In the genomic region with DNA sequence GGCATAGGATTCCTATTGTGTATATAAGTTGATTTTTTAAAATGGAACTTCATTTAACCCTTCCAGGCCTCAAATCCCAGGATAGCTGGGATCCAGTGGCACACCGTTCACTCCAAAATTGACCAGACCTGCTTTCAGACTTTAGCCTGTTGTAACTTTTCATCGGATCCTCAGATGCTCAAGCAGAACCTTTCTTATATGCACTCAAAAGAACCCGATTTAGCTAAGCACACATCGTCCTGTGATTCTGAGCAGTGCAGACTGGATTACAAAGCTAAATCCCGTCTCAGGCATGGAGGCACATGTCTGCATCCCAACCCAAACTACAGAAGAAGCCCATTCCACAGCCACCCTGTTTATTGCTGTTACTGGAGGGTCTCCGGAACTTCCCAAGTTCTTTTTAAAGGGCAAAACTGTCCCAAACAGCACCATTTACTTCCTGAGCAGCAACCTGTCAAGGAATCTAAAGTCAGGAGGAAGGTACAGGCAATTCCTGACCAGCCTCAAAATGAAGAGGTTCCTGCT, we compare ENCODE assay signal across 9 mouse cellular contexts. TPM values are rescaled to one million over a fixed set of nuclear protein-coding genes. Genes with fewer than 3 reads are reported as not detected.
DNase-seq lines count a peak whose midpoint lies in the region; ATAC-seq lines count a peak whose summit lies in the region.
"Had no signal": no experiment of that assay in that cellular context is flagged by ENCODE, and none has a peak within 500 bp of the region (broad histone marks: within the 10 kb centered on the region; RNA-seq: fewer than 3 reads in every experiment).

No protein-coding gene starts in this region.

- no peak for DNase-seq in kidney, adult 9 months
- DNase-seq in NIH3T3 (ENCODE audit: low read depth), result peak; percentile 28
- no peak for DNase-seq in hindbrain, embryonic 10.5 days (ENCODE audit: low spot score)
- DNase-seq in midbrain, embryonic 11.5 days (ENCODE audit: low spot score, missing footprints), result peak; percentile 89
- no peak for DNase-seq in gastrocnemius, postnatal 10 days
- no peak for DNase-seq in urinary bladder, postnatal 25 days (ENCODE audit: low spot score)
- DNase-seq in layer of hippocampus, postnatal 14 days (ENCODE audit: low spot score in 2 of 2), result no peak
- DNase-seq: thymus, postnatal 4 days had no signal

- peak overlapping the region; percentile 100 for H3K9ac ChIP-seq in kidney, embryonic 14.5 days (ENCODE audit: low read depth, low read length)
- H3K9ac ChIP-seq in midbrain, embryonic 11.5 days (ENCODE audit: low read length), result peak overlapping the region; percentile 100

- peak overlapping the region; percentile 94 for H3K4me2 ChIP-seq in kidney, embryonic 14.5 days (replicated peaks; ENCODE audit: low read depth, low read length)
- H3K4me2 ChIP-seq in midbrain, embryonic 11.5 days, result peak overlapping the region; percentile 64

- no peaks in the 10 kb centered on the region for H3K27me3 ChIP-seq in kidney, embryonic 14.5 days (ENCODE audit: control insufficient read depth, insufficient read depth, low read length)
- H3K27me3 ChIP-seq in hindbrain, embryonic 10.5 days (ENCODE audit: insufficient read depth, poor library complexity, severe bottlenecking), result no peaks in the 10 kb centered on the region
- no peaks in the 10 kb centered on the region for H3K27me3 ChIP-seq in midbrain, embryonic 11.5 days (ENCODE audit: control insufficient read depth, insufficient read depth, low read length)

- WGBS in kidney, embryonic 14.5 days, result under 1% methylated on average over 6 of the region's 6 CpGs
- 2% methylated on average over 6 of the region's 6 CpGs for WGBS in hindbrain, embryonic 10.5 days
- 3% methylated on average over 6 of the region's 6 CpGs for WGBS in midbrain, embryonic 11.5 days

- H3K36me3 ChIP-seq in kidney, embryonic 14.5 days (ENCODE audit: control insufficient read depth, insufficient read depth, low read length), result peaks cover 32% of the 10 kb centered on the region
- H3K36me3 ChIP-seq in hindbrain, embryonic 10.5 days, result peaks cover 38% of the 10 kb centered on the region
- H3K36me3 ChIP-seq in midbrain, embryonic 11.5 days (ENCODE audit: control insufficient read depth, insufficient read depth, low read length), result peaks cover 29% of the 10 kb centered on the region

- H3K9me3 ChIP-seq in kidney, embryonic 14.5 days (ENCODE audit: control insufficient read depth, low read length), result no peaks in the 10 kb centered on the region
- no peaks in the 10 kb centered on the region for H3K9me3 ChIP-seq in hindbrain, embryonic 10.5 days
- no peaks in the 10 kb centered on the region for H3K9me3 ChIP-seq in midbrain, embryonic 11.5 days (ENCODE audit: control insufficient read depth, low read length)

- H3K27ac ChIP-seq in kidney, embryonic 14.5 days (ENCODE audit: low read depth, low read length), result peak overlapping the region; percentile 95
- peak overlapping the region; percentile 100 for H3K27ac ChIP-seq in hindbrain, embryonic 10.5 days
- H3K27ac ChIP-seq in midbrain, embryonic 11.5 days (ENCODE audit: low read depth, low read length), result peak overlapping the region; percentile 87

- H3K4me1 ChIP-seq in kidney, embryonic 14.5 days (ENCODE audit: control insufficient read depth, insufficient read depth, low read length), result peaks cover 28% of the 10 kb centered on the region
- H3K4me1 ChIP-seq in hindbrain, embryonic 10.5 days (replicated peaks), result peaks cover 55% of the 10 kb centered on the region
- H3K4me1 ChIP-seq in midbrain, embryonic 11.5 days (ENCODE audit: control insufficient read depth, insufficient read depth, low read length), result peaks cover 32% of the 10 kb centered on the region

- no peak for ATAC-seq in kidney, embryonic 14.5 days (ENCODE audit: low FRiP score, low TSS enrichment)
- ATAC-seq in midbrain, embryonic 11.5 days (ENCODE audit: low FRiP score), result no peak

- peak overlapping the region; percentile 99 for H3K4me3 ChIP-seq in kidney, embryonic 14.5 days (ENCODE audit: low read length)
- H3K4me3 ChIP-seq in hindbrain, embryonic 10.5 days, result peak overlapping the region; percentile 90
- H3K4me3 ChIP-seq in midbrain, embryonic 11.5 days (ENCODE audit: low read depth, low read length), result peak overlapping the region; percentile 96

RNA-seq across cellular contexts. Expression of gene Rpl13a, which starts 0.8 kb away (rescaled TPM):
- 1,416 and 1,603 TPM in 2 replicates for polyA plus RNA-seq in kidney, embryonic 14.5 days (2014; fragmentation: Nextera tagmentation; extraction: Ambion mirVana)
- polyA plus RNA-seq in hindbrain, embryonic 10.5 days (2016; fragmentation: Nextera tagmentation; extraction: Ambion mirVana), result 1,174 and 1,234 TPM in 2 replicates
- 1,212 and 1,290 TPM in 2 replicates for polyA plus RNA-seq in midbrain, embryonic 11.5 days (2014; fragmentation: Nextera tagmentation; extraction: Ambion mirVana)
- 1,000 to 10,000 TPM; 1,164 to 1,215 TPM for total RNA-seq in gastrocnemius, postnatal 10 days (2021)
- total RNA-seq in layer of hippocampus, postnatal 14 days (2021), result 100 to 1,000 TPM; 736 to 824 TPM

RNA-seq across cellular contexts. Expression of gene Rps11, which starts 3.5 kb away (rescaled TPM):
- polyA plus RNA-seq in kidney, embryonic 14.5 days (2014; fragmentation: Nextera tagmentation; extraction: Ambion mirVana), result 1,882 and 1,923 TPM in 2 replicates
- polyA plus RNA-seq in hindbrain, embryonic 10.5 days (2016; fragmentation: Nextera tagmentation; extraction: Ambion mirVana), result 1,526 and 1,700 TPM in 2 replicates
- polyA plus RNA-seq in midbrain, embryonic 11.5 days (2014; fragmentation: Nextera tagmentation; extraction: Ambion mirVana), result 1,376 and 1,392 TPM in 2 replicates
- 100 to 1,000 TPM; 762 to 817 TPM for total RNA-seq in gastrocnemius, postnatal 10 days (2021)
- 100 to 1,000 TPM; 427 to 461 TPM for total RNA-seq in layer of hippocampus, postnatal 14 days (2021)

RNA-seq across cellular contexts. Expression of gene Gm45713, which starts 8.3 kb away (rescaled TPM):
- polyA plus RNA-seq in kidney, embryonic 14.5 days (2014; fragmentation: Nextera tagmentation; extraction: Ambion mirVana), result 0.19 and 0.47 TPM in 2 replicates
- 0.13 and 0.15 TPM in 2 replicates for polyA plus RNA-seq in hindbrain, embryonic 10.5 days (2016; fragmentation: Nextera tagmentation; extraction: Ambion mirVana)
- 0.17 and 0.60 TPM in 2 replicates for polyA plus RNA-seq in midbrain, embryonic 11.5 days (2014; fragmentation: Nextera tagmentation; extraction: Ambion mirVana)
- total RNA-seq in gastrocnemius, postnatal 10 days (2021), result not detected
- under 1 TPM in 1 of 2 experiments, not detected in 1; 0.39 TPM for total RNA-seq in layer of hippocampus, postnatal 14 days (2021)

RNA-seq across cellular contexts. Expression of gene Flt3l, which starts 8.5 kb away (rescaled TPM):
- polyA plus RNA-seq in kidney, embryonic 14.5 days (2014; fragmentation: Nextera tagmentation; extraction: Ambion mirVana), result 1.0 and 1.3 TPM in 2 replicates
- 0.85 and 2.0 TPM in 2 replicates for polyA plus RNA-seq in hindbrain, embryonic 10.5 days (2016; fragmentation: Nextera tagmentation; extraction: Ambion mirVana)
- polyA plus RNA-seq in midbrain, embryonic 11.5 days (2014; fragmentation: Nextera tagmentation; extraction: Ambion mirVana), result 0.40 and 0.97 TPM in 2 replicates
- total RNA-seq in gastrocnemius, postnatal 10 days (2021), result 1 to 10 TPM; 2.3 to 4.3 TPM
- total RNA-seq in layer of hippocampus, postnatal 14 days (2021), result 1 to 10 TPM; 4.5 to 5.8 TPM

RNA-seq across cellular contexts. Expression of gene Fcgrt, which starts 24.1 kb away (rescaled TPM):
- polyA plus RNA-seq in kidney, embryonic 14.5 days (2014; fragmentation: Nextera tagmentation; extraction: Ambion mirVana), result 48.9 and 67.4 TPM in 2 replicates
- polyA plus RNA-seq in hindbrain, embryonic 10.5 days (2016; fragmentation: Nextera tagmentation; extraction: Ambion mirVana), result 9.9 and 13.1 TPM in 2 replicates
- 16.1 and 18.3 TPM in 2 replicates for polyA plus RNA-seq in midbrain, embryonic 11.5 days (2014; fragmentation: Nextera tagmentation; extraction: Ambion mirVana)
- 10 to 100 TPM; 70.9 to 75.2 TPM for total RNA-seq in gastrocnemius, postnatal 10 days (2021)
- total RNA-seq in layer of hippocampus, postnatal 14 days (2021), result 10 to 100 TPM; 17.1 to 20.9 TPM

Comparison
In these comparisons a context has a peak if more than half of its experiments do, and no peak if none do; other contexts are left out.
1. DNase-seq: peak in NIH3T3 (single experiment) and midbrain, embryonic 11.5 days (single experiment); none in kidney, adult 9 months (single experiment), hindbrain, embryonic 10.5 days (single experiment), gastrocnemius, postnatal 10 days (single experiment), urinary bladder, postnatal 25 days (single experiment) and layer of hippocampus, postnatal 14 days (0 of 2).
2. Peak in every context shown above with its lines, with median percentiles within 50 percentile points of each other: H3K27ac ChIP-seq and H3K4me3 ChIP-seq.